Mouse (Mus musculus): ENCODE results near the gene Clec2e. TPM values are rescaled to one million over a fixed set of nuclear protein-coding genes. Genes with fewer than 3 reads are reported as not detected.
A peak's percentile ranks its signal among the peaks of the same experiment; 100 is the strongest.
"Not testable (repeated sequence)": the region's sequence is repeated elsewhere in the genome, so short reads cannot be mapped to it uniquely, and the experiment has no call there.

Clec2e gene
- polyA plus RNA-seq, 1 experiment = not detected

DNA sequence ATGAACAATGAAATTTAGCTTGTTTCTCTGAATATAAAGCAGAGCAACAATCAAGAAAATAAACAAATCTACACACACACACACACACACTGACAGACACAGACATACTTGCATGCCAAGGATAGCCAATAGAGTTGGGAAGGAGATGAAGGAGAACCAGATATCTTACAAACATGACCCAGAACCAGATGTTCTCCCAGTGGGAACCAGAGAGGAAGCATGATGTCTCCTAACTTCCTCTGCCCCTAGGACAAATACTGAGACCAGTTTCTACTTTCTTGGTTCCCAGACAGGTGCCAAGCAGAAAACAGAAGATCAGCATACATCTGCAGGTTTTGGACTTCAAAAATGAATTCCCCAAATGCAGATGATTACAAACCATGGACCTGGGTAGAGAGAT lies 7.2 kb upstream of the Clec2e start:
- H3K4me3 ChIP-seq (ENCODE audit: insufficient read depth, low read length) = no peak overlapping the region
- peaks cover 25% of the 10 kb centered on the region for H3K4me1 ChIP-seq (ENCODE audit: control insufficient read depth, insufficient read depth, low read length)
- TF ChIP-seq CTCF (IDR thresholded peaks at IDR 0.05; ENCODE audit: low read depth, low read length) (no peak), POLR2A (IDR thresholded peaks at IDR 0.05; ENCODE audit: borderline replicate concordance, low read depth, low read length) (no peak)
- no peak overlapping the region for H3K27ac ChIP-seq (ENCODE audit: insufficient read depth, low read depth, low read length)

- TF ChIP-seq CTCF (IDR thresholded peaks at IDR 0.05; ENCODE audit: low read depth, low read length) (no peak), POLR2A (IDR thresholded peaks at IDR 0.05; ENCODE audit: borderline replicate concordance, low read depth, low read length) (no peak)
- Histone ChIP-seq H3K4me1 (ENCODE audit: control insufficient read depth, insufficient read depth, low read length) (peaks cover 22% of the 10 kb centered on the region), H3K4me3 (ENCODE audit: insufficient read depth, low read length) (no peak overlapping the region), H3K27ac (ENCODE audit: insufficient read depth, low read depth, low read length) (peak overlapping the region; percentile 66)
Observed at GRCm38 (mm10) chr6:129102858-129103555, 2.3 kb upstream of the Clec2e start.

DNA sequence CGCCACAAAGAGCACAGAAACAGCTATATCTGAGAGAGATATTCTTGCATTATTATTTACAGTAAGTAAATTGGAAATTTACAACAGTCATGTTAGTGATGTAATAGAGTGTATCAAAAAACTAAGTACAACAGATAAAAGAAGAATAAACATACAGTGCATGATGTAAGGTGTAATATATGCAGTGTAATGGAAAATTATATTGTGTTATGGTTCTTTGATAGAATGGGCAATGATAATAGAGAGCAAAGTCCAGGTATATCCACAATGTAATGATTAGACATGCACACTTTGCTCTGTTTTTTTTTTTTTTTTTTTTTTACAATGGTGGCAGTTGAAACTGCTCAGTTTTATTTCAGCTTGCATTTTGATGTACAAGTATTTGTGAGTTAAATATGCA lies 891 bp upstream of the Clec2e start:
- Histone ChIP-seq H3K4me1 (ENCODE audit: control insufficient read depth, insufficient read depth, low read length) (peaks cover 26% of the 10 kb centered on the region), H3K27ac (ENCODE audit: insufficient read depth, low read depth, low read length) (no peak overlapping the region), H3K4me3 (ENCODE audit: insufficient read depth, low read length) (no peak overlapping the region)
- TF ChIP-seq CTCF (IDR thresholded peaks at IDR 0.05; ENCODE audit: low read depth, low read length) = no peak
- no peak for TF ChIP-seq POLR2A (IDR thresholded peaks at IDR 0.05; ENCODE audit: borderline replicate concordance, low read depth, low read length)

DNA sequence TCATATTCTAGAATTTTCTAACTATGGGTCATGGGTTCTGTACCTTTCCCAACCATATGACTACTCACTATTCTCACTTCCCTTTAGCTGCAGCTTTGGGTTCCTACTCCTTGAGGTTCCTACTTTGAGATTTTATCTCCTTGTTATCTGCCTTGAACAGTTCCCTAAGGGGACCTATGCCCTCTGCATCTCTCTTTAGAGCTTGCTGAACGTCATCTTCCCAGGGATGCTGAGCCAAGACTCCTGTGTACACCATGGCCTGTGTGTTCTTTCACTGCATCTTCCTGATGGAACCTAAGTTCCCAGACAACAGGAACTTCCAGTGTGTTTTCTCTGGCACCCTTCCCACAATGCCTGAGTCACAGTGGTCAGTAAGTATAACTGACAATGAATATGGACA lies 2.8 kb downstream of the Clec2e start:
- H3K4me1 ChIP-seq (ENCODE audit: control insufficient read depth, insufficient read depth, low read length) = peaks cover 19% of the 10 kb centered on the region
- no peak overlapping the region for H3K4me3 ChIP-seq (ENCODE audit: insufficient read depth, low read length)
- peak overlapping the region; percentile 64 for H3K27ac ChIP-seq (ENCODE audit: insufficient read depth, low read depth, low read length)
- no peak for TF ChIP-seq CTCF (IDR thresholded peaks at IDR 0.05; ENCODE audit: low read depth, low read length)
- TF ChIP-seq POLR2A (IDR thresholded peaks at IDR 0.05; ENCODE audit: borderline replicate concordance, low read depth, low read length) = no peak

GRCm38 (mm10) chr6:129095166-129095565 lies 5.5 kb downstream of the Clec2e start:
- no peak overlapping the region for H3K27ac ChIP-seq (ENCODE audit: insufficient read depth, low read depth, low read length)

GRCm38 (mm10) chr6:129088596-129088995 lies 12.1 kb downstream of the Clec2e start:
- H3K4me3 ChIP-seq (ENCODE audit: insufficient read depth, low read length); H3K27ac ChIP-seq (ENCODE audit: insufficient read depth, low read depth, low read length); H3K4me1 ChIP-seq (ENCODE audit: control insufficient read depth, insufficient read depth, low read length): not testable (repeated sequence)

More at GRCm38 (mm10) chr6:129095166-129095565, 5.5 kb downstream of the Clec2e start:
- no peak overlapping the region for H3K4me3 ChIP-seq (ENCODE audit: insufficient read depth, low read length)
- no peak for TF ChIP-seq POLR2A (IDR thresholded peaks at IDR 0.05; ENCODE audit: borderline replicate concordance, low read depth, low read length)
- TF ChIP-seq CTCF (IDR thresholded peaks at IDR 0.05; ENCODE audit: low read depth, low read length) = no peak
- H3K4me1 ChIP-seq (ENCODE audit: control insufficient read depth, insufficient read depth, low read length) = peaks cover 14% of the 10 kb centered on the region

GRCm38 (mm10) chr6:129088161-129088560 lies 12.6 kb downstream of the Clec2e start:
- TF ChIP-seq CTCF (IDR thresholded peaks at IDR 0.05; ENCODE audit: low read depth, low read length) (no peak), POLR2A (IDR thresholded peaks at IDR 0.05; ENCODE audit: borderline replicate concordance, low read depth, low read length) (no peak)
- Histone ChIP-seq H3K4me3 (ENCODE audit: insufficient read depth, low read length) (no peak overlapping the region), H3K27ac (ENCODE audit: insufficient read depth, low read depth, low read length) (no peak overlapping the region), H3K4me1 (ENCODE audit: control insufficient read depth, insufficient read depth, low read length) (no peaks in the 10 kb centered on the region)

- not testable (repeated sequence) for H3K4me1 ChIP-seq (ENCODE audit: control insufficient read depth, insufficient read depth, low read length); H3K4me3 ChIP-seq (ENCODE audit: insufficient read depth, low read length); H3K27ac ChIP-seq (ENCODE audit: insufficient read depth, low read depth, low read length)
Observed at GRCm38 (mm10) chr6:129086031-129086430, 14.7 kb downstream of the Clec2e start.

DNA sequence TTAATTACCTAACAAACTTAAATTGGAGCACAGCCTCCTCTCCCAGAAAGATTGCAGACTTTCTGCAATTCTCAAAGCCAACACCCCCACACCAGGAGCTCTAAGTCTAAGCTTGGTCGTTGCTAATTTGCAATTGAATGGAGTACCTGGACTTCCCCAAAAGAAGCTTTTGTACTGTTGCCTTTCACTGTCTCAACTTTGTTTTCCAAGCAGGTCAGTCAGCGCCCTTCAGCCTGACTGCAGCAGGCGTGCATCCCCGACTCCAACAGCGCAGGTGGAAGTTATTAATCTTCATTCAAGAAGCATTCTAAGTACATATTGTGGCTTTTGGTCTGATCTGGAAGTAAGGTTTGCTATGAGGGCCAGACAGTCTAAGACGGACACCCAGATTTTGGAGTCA lies 15.6 kb downstream of the Clec2e start:
- Histone ChIP-seq H3K4me1 (ENCODE audit: control insufficient read depth, insufficient read depth, low read length) (no peaks in the 10 kb centered on the region), H3K27ac (ENCODE audit: insufficient read depth, low read depth, low read length) (no peak overlapping the region), H3K4me3 (ENCODE audit: insufficient read depth, low read length) (no peak overlapping the region)
- TF ChIP-seq CTCF (IDR thresholded peaks at IDR 0.05; ENCODE audit: low read depth, low read length) = no peak
- TF ChIP-seq POLR2A (IDR thresholded peaks at IDR 0.05; ENCODE audit: borderline replicate concordance, low read depth, low read length) = no peak

- Histone ChIP-seq H3K4me1 (ENCODE audit: control insufficient read depth, insufficient read depth, low read length) (no peaks in the 10 kb centered on the region), H3K27ac (ENCODE audit: insufficient read depth, low read depth, low read length) (no peak overlapping the region), H3K4me3 (ENCODE audit: insufficient read depth, low read length) (no peak overlapping the region)
- TF ChIP-seq CTCF (IDR thresholded peaks at IDR 0.05; ENCODE audit: low read depth, low read length) = 0 out of 2 replicates have a peak, but pooled peaks have one; percentile 30
- TF ChIP-seq POLR2A (IDR thresholded peaks at IDR 0.05; ENCODE audit: borderline replicate concordance, low read depth, low read length) = no peak
Observed at GRCm38 (mm10) chr6:129066986-129067385, 33.7 kb downstream of the Clec2e start.

DNA sequence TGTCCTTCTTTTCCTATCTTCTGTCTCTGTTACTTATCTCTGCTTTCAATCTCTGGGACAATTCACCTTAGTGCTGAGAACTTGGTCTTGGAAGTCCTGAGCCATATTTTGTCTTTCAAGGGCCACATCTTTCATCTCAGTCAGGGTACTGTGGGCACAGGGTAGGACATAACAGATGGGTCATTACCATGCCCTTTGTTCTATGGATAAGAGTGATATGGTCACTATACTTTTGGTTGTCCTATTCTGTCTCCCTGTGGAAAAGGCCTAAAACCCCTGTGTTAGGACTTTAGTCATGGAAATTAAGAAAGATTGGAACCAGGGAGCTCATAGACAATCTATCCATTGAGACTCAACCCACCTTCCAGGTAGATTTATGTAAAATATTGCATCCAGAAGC lies 34.2 kb downstream of the Clec2e start:
- Histone ChIP-seq H3K4me3 (ENCODE audit: insufficient read depth, low read length) (no peak overlapping the region), H3K27ac (ENCODE audit: insufficient read depth, low read depth, low read length) (no peak overlapping the region), H3K4me1 (ENCODE audit: control insufficient read depth, insufficient read depth, low read length) (no peaks in the 10 kb centered on the region)
- TF ChIP-seq POLR2A (IDR thresholded peaks at IDR 0.05; ENCODE audit: borderline replicate concordance, low read depth, low read length) (no peak), CTCF (IDR thresholded peaks at IDR 0.05; ENCODE audit: low read depth, low read length) (no peak)

Data from bone marrow macrophage, adult 2 months (primary cell).